Mouse (Mus musculus) effector memory CD4-positive, alpha-beta T cell, adult 5 months (primary cell): ENCODE data around the gene Rhox3h. TPM values are rescaled to one million over a fixed set of nuclear protein-coding genes. Genes with fewer than 3 reads are reported as not detected.

Source experiments
- polyA plus RNA-seq: library from polyadenylated mRNA; unstranded; fragments of 100-300 nt; shearing (Covaris generic); gene quantifications from one replicate; pipeline ENCODE4 v1.2.1, GENCODE M21; 2017

Gene Rhox3h
- polyA plus RNA-seq: not detected

DNA sequence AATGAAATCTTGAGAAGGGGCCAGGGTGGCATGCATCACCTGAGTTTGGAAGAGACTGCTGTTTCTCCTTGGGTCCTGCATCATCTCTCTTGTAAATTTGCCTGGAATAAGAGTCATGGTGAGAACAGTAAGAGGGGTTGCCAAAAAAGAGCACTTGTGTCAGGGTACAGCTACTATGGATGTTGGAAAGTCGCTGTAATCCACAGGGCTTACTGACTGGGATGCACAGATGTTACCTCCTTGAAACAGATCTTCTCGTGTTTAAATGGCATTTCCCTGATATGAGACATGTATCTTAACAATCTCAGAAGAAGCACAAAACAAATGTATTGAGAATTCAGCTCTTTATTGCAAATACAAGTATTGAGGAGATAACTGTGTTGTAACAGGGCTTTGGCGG is at the start of gene Rhox3h:
Gene Rhox3h (minus strand): TSS at position 101 of the 400 bp plus-strand sequence.

DNA sequence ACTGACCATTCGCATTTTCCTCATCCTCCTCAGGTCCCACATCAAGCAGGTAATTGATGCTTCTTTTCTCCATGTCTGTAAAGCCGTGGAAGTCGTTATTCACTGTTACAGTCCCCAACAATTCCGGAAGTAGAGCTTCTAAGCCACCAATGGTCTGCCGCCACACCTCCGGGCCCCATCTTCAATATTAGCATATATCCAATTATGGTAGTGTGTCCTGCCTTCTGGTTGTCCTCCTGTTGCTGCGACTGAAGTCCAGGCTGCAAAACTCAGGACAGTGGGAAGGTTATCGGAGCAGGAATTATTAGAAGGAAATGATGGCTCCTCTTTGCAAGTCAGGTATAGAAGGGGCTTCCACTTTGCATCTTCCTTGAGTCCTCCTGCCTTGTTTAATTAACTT is 4.6 kb upstream of the Rhox3h start, which contains the start of gene Rhox2h:
Gene Rhox2h (minus strand): TSS at position 101 of the 400 bp plus-strand sequence.

DNA sequence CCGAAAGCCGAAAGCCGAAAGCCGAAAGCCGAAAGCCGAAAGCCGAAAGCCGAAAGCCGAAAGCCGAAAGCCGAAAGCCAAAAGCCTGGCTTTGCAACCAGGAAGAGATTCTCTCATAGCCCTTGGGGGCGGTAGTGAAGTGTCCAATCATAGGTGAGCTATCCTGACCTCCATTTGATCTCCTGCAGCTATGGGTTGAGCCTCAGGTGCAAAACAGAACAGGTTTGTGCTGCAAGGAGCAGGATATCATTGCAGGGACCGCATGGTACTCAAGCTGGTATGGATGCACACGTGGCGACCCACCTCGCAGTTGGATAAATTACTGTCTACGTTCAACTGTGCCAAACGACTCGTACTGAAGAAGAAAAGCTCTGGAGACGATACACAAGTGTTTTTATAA is 17.3 kb downstream of the Rhox3h start, which contains the start of gene Rhox4g:
Gene Rhox4g (minus strand): TSS at position 101 of the 400 bp plus-strand sequence.

DNA sequence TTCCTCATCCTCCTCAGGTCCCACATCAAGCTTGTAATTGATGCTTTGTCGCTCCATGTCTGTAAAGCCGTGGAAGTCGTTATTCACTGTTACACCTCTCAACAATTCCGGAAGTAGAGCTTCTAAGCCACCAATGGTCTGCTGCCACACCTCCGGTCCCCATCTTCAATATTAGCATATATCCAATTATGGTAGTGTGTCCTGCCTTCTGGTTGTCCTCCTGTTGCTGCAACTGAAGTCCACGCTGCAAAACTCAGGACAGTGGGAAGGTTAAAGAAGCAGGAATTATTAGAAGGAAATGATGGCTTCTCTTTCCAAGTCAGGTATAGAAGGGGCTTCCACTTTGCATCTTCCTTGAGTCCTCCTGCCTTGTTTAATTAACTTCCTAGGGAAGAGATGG is 25.2 kb downstream of the Rhox3h start, which contains the start of gene Rhox2g:
Gene Rhox2g (minus strand): TSS at position 101 of the 400 bp plus-strand sequence.

DNA sequence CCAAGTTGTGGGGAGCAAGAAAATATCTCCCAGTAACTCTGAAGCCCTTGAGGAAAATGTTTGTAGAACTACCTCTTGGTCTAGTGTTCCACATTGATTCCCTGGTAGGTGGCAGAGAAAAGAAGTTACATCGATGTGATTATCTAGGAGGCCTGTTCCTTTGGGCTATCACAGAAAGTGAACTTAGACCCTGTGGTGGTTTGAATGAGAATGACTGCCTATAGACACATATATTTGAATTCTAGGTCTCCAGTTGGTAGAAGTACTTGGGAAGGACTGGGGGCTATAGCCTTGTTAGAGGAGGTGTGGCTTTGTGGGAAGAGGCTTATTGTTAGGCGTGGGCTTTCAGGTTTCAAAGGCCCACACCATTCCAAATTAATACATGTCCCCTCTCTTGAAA is 40.1 kb downstream of the Rhox3h start, which contains the start of gene Rhox3g:
Gene Rhox3g (minus strand): TSS at position 101 of the 400 bp plus-strand sequence.

Other genes with a start within 250 kb of the Rhox3h start
- gene Rhox4b, start 236.3 kb downstream of the Rhox3h start, polyA plus RNA-seq: not detected
- gene Rhox2c, start 215.1 kb downstream of the Rhox3h start, polyA plus RNA-seq: not detected
- not detected for gene Rhox3c, start 210.2 kb downstream of the Rhox3h start, polyA plus RNA-seq
- gene Rhox4c, start 188.4 kb downstream of the Rhox3h start, polyA plus RNA-seq: not detected
- gene Rhox2d, start 175.3 kb downstream of the Rhox3h start, polyA plus RNA-seq: not detected
- not detected for gene Rhox4d, start 154.4 kb downstream of the Rhox3h start, polyA plus RNA-seq
- not detected for gene Rhox2e, start 138.3 kb downstream of the Rhox3h start, polyA plus RNA-seq
- not detected for gene Rhox3e, start 126.7 kb downstream of the Rhox3h start, polyA plus RNA-seq
- 0.61 TPM for gene Rhox4e, start 111.4 kb downstream of the Rhox3h start, polyA plus RNA-seq
- not detected for gene Rhox2f, start 97.4 kb downstream of the Rhox3h start, polyA plus RNA-seq
- not detected for gene Rhox3f, start 87.8 kb downstream of the Rhox3h start, polyA plus RNA-seq
- gene Rhox4f, start 61.1 kb downstream of the Rhox3h start, polyA plus RNA-seq: 0.22 TPM
- not detected for gene Rhox3g, start 40.2 kb downstream of the Rhox3h start, polyA plus RNA-seq
- gene Rhox2g, start 25.3 kb downstream of the Rhox3h start, polyA plus RNA-seq: not detected
- gene Rhox4g, start 17.4 kb downstream of the Rhox3h start, polyA plus RNA-seq: not detected
- not detected for gene Rhox2h, start 4.5 kb upstream of the Rhox3h start, polyA plus RNA-seq
- gene Rhox5, start 136.1 kb upstream of the Rhox3h start, polyA plus RNA-seq: not detected
- not detected for gene Rhox6, start 158.1 kb upstream of the Rhox3h start, polyA plus RNA-seq
- gene Rhox7a, start 162.9 kb upstream of the Rhox3h start, polyA plus RNA-seq: not detected
- gene Rhox8, start 210.2 kb upstream of the Rhox3h start, polyA plus RNA-seq: not detected
- not detected for gene Rhox7b, start 228.5 kb upstream of the Rhox3h start, polyA plus RNA-seq
- gene Rhox9, start 233.0 kb upstream of the Rhox3h start, polyA plus RNA-seq: not detected